Mouse (Mus musculus) liver, postnatal 0 days (tissue): ENCODE results near the gene Agtr1a. TPM values are rescaled to one million over a fixed set of nuclear protein-coding genes. Genes with fewer than 3 reads are reported as not detected.

Experiments
- ATAC-seq: fragments of 200-750 bp; cut with Nextera tagmentation; 2 replicates; pipeline ENCODE4 v1.8.0; 2017; ENCODE audit warnings: mild to moderate bottlenecking, moderate library complexity
- DNase-seq: peaks from one replicate; pipeline ENCODE4 v3.0.0-alpha.2; 2016
- H3K27ac ChIP-seq: fragments of 300-500 bp; sonication (generic); 2 replicates; pipeline ENCODE4 v1.5.1; 2014; ENCODE audit warnings: antibody characterized with exemption, moderate library complexity, mild to moderate bottlenecking, low read depth
- H3K27me3 ChIP-seq: fragments of 300-500 bp; sonication (generic); 2 replicates; pipeline ENCODE4 v1.6.1; 2014; ENCODE audit warnings: low read length, control low read depth, mixed read lengths; ENCODE audit not compliant: insufficient read depth
- H3K36me3 ChIP-seq: fragments of 300-500 bp; sonication (generic); replicated peaks from 2 replicates; pipeline ENCODE4 v1.6.1; 2014; ENCODE audit warnings: mild to moderate bottlenecking, control low read depth, low read length, moderate library complexity, mixed read lengths; ENCODE audit not compliant: insufficient read depth
- H3K4me1 ChIP-seq: fragments of 300-500 bp; sonication (generic); 2 replicates; pipeline ENCODE4 v1.6.1; 2014; ENCODE audit warnings: antibody characterized with exemption, mild to moderate bottlenecking, control low read depth; ENCODE audit not compliant: insufficient read depth
- H3K4me2 ChIP-seq: fragments of 300-500 bp; sonication (generic); 2 replicates; pipeline ENCODE4 v1.6.1; 2014; ENCODE audit warnings: low read depth, mild to moderate bottlenecking, low read length, moderate library complexity, mixed read lengths
- H3K4me3 ChIP-seq: fragments of 300-500 bp; sonication (generic); 2 replicates; pipeline ENCODE4 v1.5.1; 2014; ENCODE audit warnings: low read depth, low read length
- H3K9ac ChIP-seq: fragments of 300-500 bp; sonication (generic); replicated peaks from 2 replicates; pipeline ENCODE4 v1.6.1; 2014; ENCODE audit warnings: mild to moderate bottlenecking, moderate library complexity
- H3K9me3 ChIP-seq: fragments of 300-500 bp; sonication (generic); 2 replicates; pipeline ENCODE4 v1.6.1; 2016; ENCODE audit warnings: mild to moderate bottlenecking, control low read depth, low read length, mixed read lengths
- CTCF ChIP-seq: sonication (generic); IDR thresholded peaks from 2 replicates; pipeline ENCODE4 v1.5.1; 2016; ENCODE audit warnings: antibody characterized with exemption, low read depth
- EP300 ChIP-seq: IDR thresholded peaks from 2 replicates; pipeline ENCODE4 v1.6.1; 2016; ENCODE audit warnings: antibody characterized with exemption, low read depth, mild to moderate bottlenecking
- WGBS: fragments of 180-500 bp; shearing (Covaris S2); extraction: QIAGEN DNeasy Blood & Tissue Kit; methylation state at CpG from one replicate; pipeline ENCODE4 v1.1.7; 2014; ENCODE audit not compliant: insufficient replicate concordance; 5-methylcytosine and 5-hydroxymethylcytosine counted together
- polyA plus RNA-seq: library from polyadenylated mRNA; unstranded; fragments of >200 nt; fragmentation: Nextera tagmentation; extraction: Ambion mirVana; gene quantifications from 2 replicates; pipeline ENCODE4 v1.2.1, GENCODE M21; 2015

The Agtr1a gene
- polyA plus RNA-seq: 39.7 and 47.8 TPM in 2 replicates

DNA sequence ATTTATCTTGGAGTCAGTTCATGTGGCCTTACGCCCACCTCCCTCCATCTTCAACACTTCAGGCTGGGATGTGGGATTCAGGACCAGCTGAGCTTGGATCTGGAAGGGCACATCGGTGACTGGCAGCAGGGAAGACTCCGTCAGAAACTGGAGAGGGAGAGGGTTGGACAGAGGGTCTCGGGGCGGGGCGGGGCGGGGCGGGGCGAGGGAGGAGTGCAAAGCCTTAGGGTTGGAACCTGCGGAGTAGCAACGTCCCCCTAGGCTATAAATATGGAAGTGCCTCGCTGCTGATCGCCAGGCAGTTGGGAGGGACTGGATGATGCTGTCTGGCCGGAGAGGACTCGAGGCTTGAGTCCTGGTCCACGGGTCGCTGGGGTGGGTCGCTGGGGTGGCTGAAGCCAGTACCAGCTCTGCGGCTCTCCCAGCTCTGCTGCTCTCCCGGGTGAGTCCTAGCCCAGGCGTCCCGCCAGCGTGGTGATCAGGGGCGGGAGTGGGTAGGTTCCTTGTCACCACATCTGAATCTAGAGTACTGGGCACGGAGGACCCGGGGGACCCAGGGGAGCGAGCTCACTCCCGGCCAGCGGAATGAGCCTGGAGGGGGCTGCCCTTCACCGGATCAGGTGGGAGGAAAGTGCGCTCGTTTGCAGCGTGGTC, at the start of gene Agtr1a:
Gene Agtr1a (plus strand): TSS at position 294 of the 654 bp plus-strand sequence.
- H3K27me3 ChIP-seq: no peaks in the 10 kb centered on the region
- DNase-seq: peak; percentile 81
- peak within 1 kb of the TSS; percentile 68 for H3K4me2 ChIP-seq
- H3K9ac ChIP-seq: peak within 1 kb of the TSS; percentile 83
- no peaks in the 10 kb centered on the region for H3K36me3 ChIP-seq
- 3% methylated on average over 33 of the region's 33 CpGs for WGBS
- H3K9me3 ChIP-seq: no peaks in the 10 kb centered on the region
- peak within 1 kb of the TSS; percentile 67 for H3K4me3 ChIP-seq
- no peak for TF ChIP-seq CTCF
- TF ChIP-seq EP300: no peak
- peaks cover 6% of the 10 kb centered on the region; the same call in 1 of the 2 replicates for H3K4me1 ChIP-seq
- ATAC-seq: peak; percentile 78
- peak within 1 kb of the TSS; percentile 82 for H3K27ac ChIP-seq

DNA sequence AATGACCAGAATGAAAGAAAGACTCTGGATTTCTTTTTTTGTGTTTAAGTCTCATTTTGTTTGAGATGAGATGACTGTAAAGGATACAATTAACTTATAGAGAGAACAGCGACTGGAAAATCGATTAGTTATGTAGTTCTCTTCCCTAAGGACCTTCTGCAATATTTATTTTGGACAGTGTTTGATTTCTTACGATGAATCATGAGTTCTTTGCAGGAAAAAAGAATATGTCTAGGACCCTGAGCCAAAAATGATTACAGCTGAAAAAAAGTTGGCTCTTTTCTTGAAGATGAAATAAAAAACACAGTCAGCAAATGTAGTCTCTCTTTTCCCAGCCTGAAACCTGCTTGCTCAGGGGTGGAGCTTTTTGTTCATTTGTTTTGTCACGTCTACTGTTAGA, 26.0 kb upstream of the Agtr1a start:
- Histone ChIP-seq H3K27me3 (no peaks in the 10 kb centered on the region), H3K36me3 (no peaks in the 10 kb centered on the region), H3K4me3 (no peak overlapping the region), H3K27ac (no peak overlapping the region), H3K4me2 (no peak overlapping the region), H3K9me3 (no peaks in the 10 kb centered on the region), H3K9ac (no peak overlapping the region), H3K4me1 (no peaks in the 10 kb centered on the region)
- WGBS: 74% methylated on average over 4 of the region's 4 CpGs
- TF ChIP-seq EP300 (no peak), CTCF (no peak)
- ATAC-seq: no peak
- no peak for DNase-seq

DNA sequence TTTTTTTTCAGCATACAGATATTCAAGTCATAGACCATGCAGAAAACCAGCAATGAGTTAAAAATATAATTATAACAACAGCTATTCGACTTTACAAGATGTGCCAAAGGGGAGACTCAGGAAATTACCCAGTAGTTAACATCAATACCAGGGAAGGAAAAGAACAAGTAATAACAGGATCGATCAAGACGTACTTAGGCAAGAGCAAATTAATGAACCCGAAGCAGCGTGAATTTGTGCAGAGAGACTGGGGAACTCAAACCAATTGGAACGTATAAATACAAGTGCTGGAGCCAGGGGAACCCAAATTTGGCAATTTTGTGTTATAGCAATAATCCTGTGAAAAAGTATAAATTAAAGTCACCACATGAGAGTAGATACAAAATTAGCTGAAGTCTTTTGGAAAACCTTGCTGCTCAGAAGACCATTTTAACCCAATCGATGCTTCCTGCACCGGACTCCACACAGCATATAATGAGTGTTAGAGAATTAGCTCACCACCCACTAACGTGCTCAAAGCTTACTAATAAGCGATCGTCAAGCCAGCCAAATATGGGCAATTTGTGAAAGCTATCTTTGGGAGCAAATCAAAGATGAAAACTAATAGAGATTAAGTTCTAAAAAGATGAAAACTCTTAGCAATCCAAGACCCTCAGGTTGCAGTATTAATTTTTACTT, 11.4 kb upstream of the Agtr1a start:
- Histone ChIP-seq H3K4me2 (no peak overlapping the region), H3K9ac (no peak overlapping the region), H3K36me3 (no peaks in the 10 kb centered on the region), H3K4me1 (no peaks in the 10 kb centered on the region), H3K9me3 (no peaks in the 10 kb centered on the region), H3K27ac (no peak overlapping the region), H3K27me3 (no peaks in the 10 kb centered on the region), H3K4me3 (no peak overlapping the region)
- ATAC-seq (no peak), DNase-seq (no peak)
- WGBS: 78% methylated on average over 11 of the region's 11 CpGs
- no peak for TF ChIP-seq EP300
- no peak for TF ChIP-seq CTCF

DNA sequence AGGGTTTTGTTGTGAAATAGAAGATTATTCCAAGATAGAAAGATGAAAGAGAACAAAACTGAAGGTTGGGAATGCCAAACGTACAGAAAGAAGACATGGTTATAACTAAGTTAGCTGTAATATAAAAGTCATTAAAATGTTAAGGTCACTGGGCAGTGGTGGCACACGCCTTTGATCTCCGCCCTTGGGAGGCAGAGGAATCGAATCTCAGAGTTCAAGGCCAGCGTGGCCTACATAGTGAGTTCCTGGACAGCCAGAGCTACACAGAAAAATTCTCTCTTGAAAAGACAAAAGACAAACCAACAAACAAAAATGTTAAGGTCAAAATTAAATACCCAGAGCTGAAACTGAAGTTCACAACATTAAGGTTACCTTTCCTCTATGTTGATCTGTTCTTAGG, 5.2 kb upstream of the Agtr1a start:
- Histone ChIP-seq H3K4me1 (peaks cover 6% of the 10 kb centered on the region; the same call in 1 of the 2 replicates), H3K9me3 (no peaks in the 10 kb centered on the region), H3K4me3 (no peak overlapping the region), H3K4me2 (no peak overlapping the region), H3K27ac (no peak overlapping the region), H3K36me3 (no peaks in the 10 kb centered on the region), H3K9ac (no peak overlapping the region), H3K27me3 (no peaks in the 10 kb centered on the region)
- DNase-seq (no peak), ATAC-seq (no peak)
- WGBS: 67% methylated on average over 5 of the region's 5 CpGs
- TF ChIP-seq EP300 (no peak), CTCF (no peak)

DNA sequence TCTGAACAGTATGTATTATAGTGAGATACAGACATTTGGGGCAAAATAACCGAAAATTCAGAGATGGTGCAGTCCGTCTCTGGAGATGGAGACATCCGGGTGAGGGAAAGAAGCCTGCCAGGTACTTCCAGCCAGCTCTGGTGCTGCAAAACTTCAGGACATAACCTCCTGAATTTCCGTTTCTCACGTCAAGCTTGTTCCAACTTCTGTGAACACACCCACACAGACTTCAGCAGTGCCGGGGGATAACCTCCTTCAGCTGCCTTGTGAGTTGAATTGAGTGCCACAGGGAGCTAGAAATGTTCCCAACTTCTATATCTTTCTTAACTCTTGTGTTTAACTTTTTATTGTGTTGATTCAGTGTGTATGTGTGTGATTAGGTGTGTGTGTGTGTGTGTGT, 4.4 kb upstream of the Agtr1a start:
- H3K4me2 ChIP-seq: no peak overlapping the region
- no peaks in the 10 kb centered on the region for H3K27me3 ChIP-seq
- H3K9me3 ChIP-seq: no peaks in the 10 kb centered on the region
- H3K27ac ChIP-seq: no peak overlapping the region
- WGBS: 72% methylated on average over 6 of the region's 6 CpGs
- no peak for DNase-seq
- ATAC-seq: no peak
- no peaks in the 10 kb centered on the region for H3K36me3 ChIP-seq
- H3K4me3 ChIP-seq: no peak overlapping the region
- H3K9ac ChIP-seq: no peak overlapping the region
- peaks cover 6% of the 10 kb centered on the region; the same call in 1 of the 2 replicates for H3K4me1 ChIP-seq
- TF ChIP-seq EP300 (no peak), CTCF (no peak)

DNA sequence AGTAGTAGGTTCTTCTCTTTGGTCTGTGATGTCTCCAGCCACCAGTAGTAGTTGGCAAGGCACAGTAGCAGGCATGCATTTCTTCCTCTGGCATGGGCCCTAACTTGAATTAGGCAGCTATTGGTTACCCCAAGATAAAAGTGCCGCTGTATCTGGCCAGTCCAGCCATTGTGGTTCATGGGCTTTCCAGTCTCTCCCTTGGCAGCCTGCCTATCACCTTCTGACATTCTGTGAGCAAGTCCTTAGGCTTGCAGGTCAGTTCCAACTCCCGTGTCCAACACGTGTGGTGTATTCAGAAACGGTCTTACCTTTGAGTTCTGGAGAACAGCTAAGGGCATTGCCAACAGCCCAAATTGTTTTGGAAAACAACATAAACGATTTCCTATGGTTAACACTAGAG, 3.7 kb upstream of the Agtr1a start:
- no peaks in the 10 kb centered on the region for H3K27me3 ChIP-seq
- no peaks in the 10 kb centered on the region for H3K9me3 ChIP-seq
- no peak overlapping the region for H3K27ac ChIP-seq
- no peak overlapping the region for H3K4me2 ChIP-seq
- H3K36me3 ChIP-seq: no peaks in the 10 kb centered on the region
- H3K4me3 ChIP-seq: no peak overlapping the region
- DNase-seq (peak; percentile 66), ATAC-seq (peak; percentile 74)
- H3K4me1 ChIP-seq: peaks cover 6% of the 10 kb centered on the region; the same call in 1 of the 2 replicates
- no peak overlapping the region for H3K9ac ChIP-seq
- 58% methylated on average over 5 of the region's 5 CpGs for WGBS
- TF ChIP-seq CTCF (no peak), EP300 (peak; percentile 93)
